Mouse (Mus musculus) megakaryocyte-erythroid progenitor cell, adult 5-6 weeks (primary cell): ENCODE data around the gene Zfp174. TPM values are rescaled to one million over a fixed set of nuclear protein-coding genes. Genes with fewer than 3 reads are reported as not detected.
A peak's percentile ranks its signal among the peaks of the same experiment; 100 is the strongest.

Experiments used
- ATAC-seq: replicated peaks from 2 replicates; pipeline ENCODE4 v1.8.0; 2016; ENCODE audit warnings: mild to moderate bottlenecking, inconsistent platforms; ENCODE audit not compliant: severe bottlenecking, poor library complexity, low FRiP score, low TSS enrichment
- total RNA-seq, 2 experiments: library from RNA; stranded (forward) in 1 of 2; stranded (reverse) in 1 of 2; fragments of 200-1000, 215-1000 nt in 1 of 2; fragments of >200 nt in 1 of 2; fragmentation: Nextera tagmentation in 1 of 2; gene quantifications; 2 replicates each; pipeline ENCODE4 v1.2.3; 2014 to 2017

Zfp174 gene
- total RNA-seq, 2 experiments from 2014 or later = 0.66 to 1.1 TPM

GRCm38 (mm10) chr16:3872216-3873047 lies 25.4 kb downstream of the Zfp174 start, which contains the start of gene Naa60:
Naa60 (plus strand) TSS chr16:3872375.
- peak; percentile 99 for ATAC-seq

- no peak for ATAC-seq
Observed at GRCm38 (mm10) chr16:3876346-3876745, 29.3 kb downstream of the Zfp174 start.

GRCm38 (mm10) chr16:3884201-3885064 lies 37.4 kb downstream of the Zfp174 start, which contains the start of the genes Zfp597 and Gm20695:
Zfp597 (minus strand) TSS chr16:3884561.
Gm20695 (plus strand) TSS chr16:3884648.
- peak; percentile 98 for ATAC-seq

- ATAC-seq = no peak
Observed at GRCm38 (mm10) chr16:3885065-3885670, 38.1 kb downstream of the Zfp174 start.

GRCm38 (mm10) chr16:3891621-3892295 lies 44.7 kb downstream of the Zfp174 start:
- no peak for ATAC-seq

- ATAC-seq = no peak
Observed at GRCm38 (mm10) chr16:3893739-3894138, 46.7 kb downstream of the Zfp174 start.

- ATAC-seq = peak; percentile 83
Observed at GRCm38 (mm10) chr16:3895173-3895792, 48.2 kb downstream of the Zfp174 start.

GRCm38 (mm10) chr16:3896046-3896445 lies 49.0 kb downstream of the Zfp174 start:
- no peak for ATAC-seq

- ATAC-seq = no peak
Observed at GRCm38 (mm10) chr16:3896553-3896952, 49.5 kb downstream of the Zfp174 start.

GRCm38 (mm10) chr16:3907471-3907870 lies 60.4 kb downstream of the Zfp174 start:
- ATAC-seq = no peak

Other genes with a start within 250 kb of the Zfp174 start
- gene Mefv, start 129.2 kb upstream of the Zfp174 start, total RNA-seq (2014; fragmentation: Nextera tagmentation) = 0.59 TPM in 1 of 2 replicates, not detected in the other
- not detected in 2 replicates for gene Mefv, start 129.2 kb upstream of the Zfp174 start, total RNA-seq (2017)
- 24.1 and 28.4 TPM in 2 replicates for gene Zfp263, start 103.2 kb upstream of the Zfp174 start, total RNA-seq (2014; fragmentation: Nextera tagmentation)
- gene Zfp263, start 103.2 kb upstream of the Zfp174 start, total RNA-seq (2017) = 25.6 and 26.6 TPM in 2 replicates
- not detected in 2 replicates for gene Olfr15, start 16.4 kb upstream of the Zfp174 start, total RNA-seq (2014; fragmentation: Nextera tagmentation)
- not detected in 2 replicates for gene Olfr15, start 16.4 kb upstream of the Zfp174 start, total RNA-seq (2017)
- gene Naa60, start 25.1 kb downstream of the Zfp174 start, total RNA-seq (2014; fragmentation: Nextera tagmentation) = 30.9 and 56.4 TPM in 2 replicates
- 10.1 and 17.4 TPM in 2 replicates for gene Naa60, start 25.1 kb downstream of the Zfp174 start, total RNA-seq (2017)
- 6.8 and 15.6 TPM in 2 replicates for gene Zfp597, start 37.3 kb downstream of the Zfp174 start, total RNA-seq (2014; fragmentation: Nextera tagmentation)
- gene Zfp597, start 37.3 kb downstream of the Zfp174 start, total RNA-seq (2017) = 11.2 and 11.8 TPM in 2 replicates
- not detected in 2 replicates for gene Gm20695, start 37.4 kb downstream of the Zfp174 start, total RNA-seq (2014; fragmentation: Nextera tagmentation)
- gene Gm20695, start 37.4 kb downstream of the Zfp174 start, total RNA-seq (2017) = 0.38 and 3.1 TPM in 2 replicates
- gene 1700037C18Rik, start 61.4 kb downstream of the Zfp174 start, total RNA-seq (2014; fragmentation: Nextera tagmentation) = 0.77 and 6.1 TPM in 2 replicates
- gene 1700037C18Rik, start 61.4 kb downstream of the Zfp174 start, total RNA-seq (2017) = 1.1 and 5.2 TPM in 2 replicates
- gene Cluap1, start 61.5 kb downstream of the Zfp174 start, total RNA-seq (2014; fragmentation: Nextera tagmentation) = 25.1 and 26.2 TPM in 2 replicates
- 47.0 and 81.8 TPM in 2 replicates for gene Cluap1, start 61.5 kb downstream of the Zfp174 start, total RNA-seq (2017)
- 4.6 and 10.1 TPM in 2 replicates for gene Nlrc3, start 129.4 kb downstream of the Zfp174 start, total RNA-seq (2014; fragmentation: Nextera tagmentation)
- gene Nlrc3, start 129.4 kb downstream of the Zfp174 start, total RNA-seq (2017) = 0.66 and 1.4 TPM in 2 replicates
- gene Slx4, start 156.5 kb downstream of the Zfp174 start, total RNA-seq (2014; fragmentation: Nextera tagmentation) = 45.8 and 61.3 TPM in 2 replicates
- 34.7 and 35.6 TPM in 2 replicates for gene Slx4, start 156.5 kb downstream of the Zfp174 start, total RNA-seq (2017)
- not detected in 2 replicates for gene Dnase1, start 189.7 kb downstream of the Zfp174 start, total RNA-seq (2014; fragmentation: Nextera tagmentation)
- 0.11 and 0.75 TPM in 2 replicates for gene Dnase1, start 189.7 kb downstream of the Zfp174 start, total RNA-seq (2017)
- gene Trap1, start 230.6 kb downstream of the Zfp174 start, total RNA-seq (2014; fragmentation: Nextera tagmentation) = 137 and 143 TPM in 2 replicates
- 152 and 170 TPM in 2 replicates for gene Trap1, start 230.6 kb downstream of the Zfp174 start, total RNA-seq (2017)